Comparison of ENCODE assay signal across 9 mouse cellular contexts in genomic region chr9:110746961-110747360, GRCm38 (mm10). TPM values are rescaled to one million over a fixed set of nuclear protein-coding genes. Genes with fewer than 3 reads are reported as not detected.
DNase-seq lines count a peak whose midpoint lies in the region; ATAC-seq and TF ChIP-seq lines count a peak whose summit lies in the region.
"Had no signal": no experiment of that assay in that cellular context is flagged by ENCODE, and none has a peak within 500 bp of the region (broad histone marks: within the 10 kb centered on the region; RNA-seq: fewer than 3 reads in every experiment).

Pth1r (minus strand) TSS chr9:110747145.

- H3K27me3 ChIP-seq in heart, embryonic 16.5 days (ENCODE audit: control insufficient read depth, insufficient read depth, low read length) = peaks cover 12% of the 10 kb centered on the region
- H3K27me3 ChIP-seq in heart, adult 2 months (ENCODE audit: control insufficient read depth, insufficient read depth, low read length) = peaks cover 3% of the 10 kb centered on the region; the same call in 1 of the 2 replicates
- H3K27me3 ChIP-seq in embryonic facial prominence, embryonic 10.5 days (replicated peaks; ENCODE audit: low read depth, poor library complexity, severe bottlenecking) = peaks cover 87% of the 10 kb centered on the region
- 0 out of 2 replicates have a peak, but pooled peaks cover 7% of the 10 kb centered on the region for H3K27me3 ChIP-seq in hindbrain, embryonic 11.5 days (ENCODE audit: control insufficient read depth, insufficient read depth, low read length)

- TF ChIP-seq EP300 in heart, adult 2 months (IDR thresholded peaks at IDR 0.05; ENCODE audit: insufficient read depth, low read depth, low read length) = no peak

- WGBS in heart, embryonic 16.5 days = 71% methylated on average over 7 of the region's 7 CpGs
- 70% methylated on average over 7 of the region's 7 CpGs for WGBS in heart, adult 2 months
- 64% methylated on average over 7 of the region's 7 CpGs for WGBS in embryonic facial prominence, embryonic 10.5 days
- 63% methylated on average over 7 of the region's 7 CpGs for WGBS in hindbrain, embryonic 11.5 days

- no peak within 1 kb of the TSS for H3K27ac ChIP-seq in heart, embryonic 16.5 days (ENCODE audit: low read length)
- H3K27ac ChIP-seq in heart, adult 2 months = no peak within 1 kb of the TSS
- H3K27ac ChIP-seq in embryonic facial prominence, embryonic 10.5 days (replicated peaks) = peak within 1 kb of the TSS; percentile 21; the same call in 1 of the 2 replicates
- no peak within 1 kb of the TSS for H3K27ac ChIP-seq in hindbrain, embryonic 11.5 days (ENCODE audit: low read depth, low read length)

- peaks cover 25% of the 10 kb centered on the region for H3K4me1 ChIP-seq in heart, embryonic 16.5 days (ENCODE audit: control insufficient read depth, insufficient read depth, low read length)
- H3K4me1 ChIP-seq in heart, adult 2 months (ENCODE audit: control insufficient read depth, insufficient read depth, low read length) = peaks cover 6% of the 10 kb centered on the region
- H3K4me1 ChIP-seq in embryonic facial prominence, embryonic 10.5 days = peaks cover 74% of the 10 kb centered on the region
- H3K4me1 ChIP-seq in hindbrain, embryonic 11.5 days (replicated peaks; ENCODE audit: control insufficient read depth, insufficient read depth, low read length) = no peaks in the 10 kb centered on the region

- H3K4me2 ChIP-seq in heart, embryonic 16.5 days (ENCODE audit: low read depth, low read length) = no peak within 1 kb of the TSS
- no peak within 1 kb of the TSS for H3K4me2 ChIP-seq in hindbrain, embryonic 11.5 days (replicated peaks; ENCODE audit: low read depth, low read length)

- no peak within 1 kb of the TSS for H3K4me3 ChIP-seq in heart, embryonic 16.5 days (ENCODE audit: low read length)
- H3K4me3 ChIP-seq in heart, adult 2 months = no peak within 1 kb of the TSS
- no peak within 1 kb of the TSS for H3K4me3 ChIP-seq in embryonic facial prominence, embryonic 10.5 days
- no peak within 1 kb of the TSS for H3K4me3 ChIP-seq in hindbrain, embryonic 11.5 days (ENCODE audit: low read depth, low read length)

- no peak for TF ChIP-seq POLR2A in heart, adult 2 months (IDR thresholded peaks at IDR 0.05; ENCODE audit: insufficient read depth, low read depth, low read length)

- no peaks in the 10 kb centered on the region for H3K36me3 ChIP-seq in heart, embryonic 16.5 days (ENCODE audit: control insufficient read depth, insufficient read depth)
- no peaks in the 10 kb centered on the region for H3K36me3 ChIP-seq in heart, adult 2 months (ENCODE audit: control insufficient read depth, insufficient read depth, low read length)
- H3K36me3 ChIP-seq in embryonic facial prominence, embryonic 10.5 days (replicated peaks) = no peaks in the 10 kb centered on the region
- no peaks in the 10 kb centered on the region for H3K36me3 ChIP-seq in hindbrain, embryonic 11.5 days (ENCODE audit: control insufficient read depth, insufficient read depth, low read length)

- no peak for ATAC-seq in heart, embryonic 16.5 days (replicated peaks; ENCODE audit: extremely low read depth, insufficient read depth, low FRiP score)
- no peak for ATAC-seq in hindbrain, embryonic 11.5 days (ENCODE audit: low FRiP score)
- ATAC-seq in erythroid progenitor cell, adult 5-6 weeks (replicated peaks; ENCODE audit: low FRiP score, poor library complexity, severe bottlenecking) = no peak

- DNase-seq in heart, adult 2 months = no peak
- DNase-seq in embryonic facial prominence, embryonic 10.5 days (ENCODE audit: low spot score) = no peak
- DNase-seq in hindbrain, embryonic 11.5 days (ENCODE audit: low spot score) = no peak
- DNase-seq in kidney, postnatal 4 days = peak; percentile 38 to 62
- no peak for DNase-seq in ovary, postnatal 36 days (ENCODE audit: low spot score)
- no peak for DNase-seq in gastrocnemius, postnatal 14 days

- no peaks in the 10 kb centered on the region for H3K79me2 ChIP-seq in heart, adult 2 months (replicated peaks; ENCODE audit: control insufficient read depth, insufficient read depth, low read length)

- no peak for TF ChIP-seq CTCF in heart, adult 2 months (IDR thresholded peaks at IDR 0.05)

- intact Hi-C loops in heart, adult 2 months (cut with DNase I) = no loop called here
- intact Hi-C loops in gastrocnemius, postnatal 14 days (cut with DNase I; ENCODE audit: low total_unique reads) = no loop called here

- no peak within 1 kb of the TSS for H3K9ac ChIP-seq in heart, embryonic 16.5 days (ENCODE audit: low read length)
- no peak within 1 kb of the TSS for H3K9ac ChIP-seq in heart, adult 2 months (ENCODE audit: low read depth, low read length)
- no peak within 1 kb of the TSS for H3K9ac ChIP-seq in hindbrain, embryonic 11.5 days (ENCODE audit: low read depth, low read length)

- no peaks in the 10 kb centered on the region for H3K9me3 ChIP-seq in heart, embryonic 16.5 days (replicated peaks; ENCODE audit: control insufficient read depth, low read length)
- no peaks in the 10 kb centered on the region for H3K9me3 ChIP-seq in embryonic facial prominence, embryonic 10.5 days
- no peaks in the 10 kb centered on the region for H3K9me3 ChIP-seq in hindbrain, embryonic 11.5 days (ENCODE audit: control insufficient read depth, low read length)

RNA-seq across cellular contexts. Expression of gene Pth1r, which starts in this region (rescaled TPM):
- polyA plus RNA-seq in heart, embryonic 16.5 days (2015; fragmentation: Nextera tagmentation; extraction: Ambion mirVana) = 21.0 and 26.3 TPM in 2 replicates
- 1 to 10 TPM; 6.0 to 7.0 TPM for total RNA-seq in heart, adult 2 months (2021)
- 10.3 and 12.6 TPM in 2 replicates for polyA plus RNA-seq in heart, adult 2 months (2012; rRNA removed)
- 39.2 and 46.3 TPM in 2 replicates for polyA plus RNA-seq in embryonic facial prominence, embryonic 10.5 days (2016; fragmentation: Nextera tagmentation; extraction: Ambion mirVana)
- polyA plus RNA-seq in hindbrain, embryonic 11.5 days (2014; fragmentation: Nextera tagmentation; extraction: Ambion mirVana) = 21.9 and 23.9 TPM in 2 replicates
- 1 to 10 TPM; 2.7 to 4.3 TPM for total RNA-seq in gastrocnemius, postnatal 14 days (2021)
- total RNA-seq in erythroid progenitor cell, adult 5-6 weeks (2015; ENCODE audit: low replicate concordance) = 1.3 TPM in 1 of 2 replicates, not detected in the other
- total RNA-seq in erythroid progenitor cell, adult 5-6 weeks (2017; ENCODE audit: low replicate concordance) = 0.77 TPM in 1 of 2 replicates, not detected in the other
- total RNA-seq: hematopoietic stem cell, adult 5-6 weeks had no signal

Comparison
In these comparisons a context has a peak if more than half of its experiments do, and no peak if none do; other contexts are left out.
1. DNase-seq: peak in kidney, postnatal 4 days (2 of 2); none in heart, adult 2 months (0 of 2), embryonic facial prominence, embryonic 10.5 days (single experiment), hindbrain, embryonic 11.5 days (single experiment), ovary, postnatal 36 days (single experiment) and gastrocnemius, postnatal 14 days (single experiment).